Mouse (Mus musculus) G1E (cell line): ENCODE data around the gene Laptm4a. TPM values are rescaled to one million over a fixed set of nuclear protein-coding genes. Genes with fewer than 3 reads are reported as not detected.
"Not testable (repeated sequence)": the region's sequence is repeated elsewhere in the genome, so short reads cannot be mapped to it uniquely, and the experiment has no call there.

Experiments
- ATAC-seq: 2 replicates; pipeline ENCODE4 v1.8.0; 2016; ENCODE audit warnings: mild to moderate bottlenecking; ENCODE audit not compliant: insufficient number of reproducible peaks, poor library complexity, low FRiP score, severe bottlenecking; ENCODE audit errors: extremely low read depth
- DNase-seq: peaks from one replicate; pipeline ENCODE4 v3.0.0; 2012; ENCODE audit warnings: low spot score
- H3K27me3 ChIP-seq: 2 replicates; pipeline ENCODE4 v1.6.1; 2012; ENCODE audit warnings: mild to moderate bottlenecking, low read length, inconsistent platforms; ENCODE audit not compliant: insufficient read depth
- H3K36me3 ChIP-seq: replicated peaks from 2 replicates; pipeline ENCODE3; 2012; ENCODE audit warnings: mild to moderate bottlenecking, inconsistent platforms
- H3K4me1 ChIP-seq: 2 replicates; pipeline ENCODE4 v1.6.1; 2012; ENCODE audit warnings: low read depth, low read length, inconsistent platforms, mixed read lengths; ENCODE audit not compliant: insufficient read depth
- H3K4me3 ChIP-seq: 2 replicates; pipeline ENCODE4 v1.5.1; 2012; ENCODE audit warnings: low read depth, mild to moderate bottlenecking, inconsistent platforms, low read length, moderate library complexity, mixed read lengths
- H3K9me3 ChIP-seq: replicated peaks from 2 replicates; pipeline ENCODE4 v1.6.1; 2012; ENCODE audit warnings: inconsistent platforms
- CTCF ChIP-seq: IDR thresholded peaks from 2 replicates; pipeline ENCODE4 v1.5.1; 2012; ENCODE audit warnings: low read depth, low read length, inconsistent platforms, mixed read lengths
- GATA1 ChIP-seq: IDR thresholded peaks from 2 replicates; pipeline ENCODE4 v1.6.1; 2012; ENCODE audit warnings: borderline replicate concordance, low read length, inconsistent platforms, mixed read lengths
- GATA2 ChIP-seq: IDR thresholded peaks from 2 replicates; pipeline ENCODE4 v1.6.1; 2012; ENCODE audit warnings: low read depth, low read length, inconsistent platforms, borderline replicate concordance
- POLR2AphosphoS5 ChIP-seq: IDR thresholded peaks from 2 replicates; pipeline ENCODE4 v1.6.1; 2012; ENCODE audit warnings: low read depth, low read length, inconsistent platforms; ENCODE audit not compliant: insufficient replicate concordance
- TAL1 ChIP-seq: conservative IDR thresholded peaks from 2 replicates; pipeline ENCODE4 v1.6.1; 2012; ENCODE audit warnings: low read depth, low read length, inconsistent platforms, mixed read lengths
- polyA plus RNA-seq: library from polyadenylated mRNA; stranded (reverse); fragments of >175 nt; gene quantifications from 2 replicates; pipeline ENCODE4 v1.2.3, GENCODE M21; 2012
- total RNA-seq, 2 experiments: library from RNA; stranded (forward) in 1 of 2; stranded (reverse) in 1 of 2; fragments of 200-1000 nt in 1 of 2; fragments of >200 nt in 1 of 2; fragmentation: Nextera tagmentation in 1 of 2; gene quantifications; 2 replicates each; pipeline ENCODE4 v1.2.3; 2014 to 2017

Gene Laptm4a
- total and polyA plus RNA-seq, 3 experiments = 9.5 to 88.3 (median 78.1) TPM

- Histone ChIP-seq H3K9me3 (no peaks in the 10 kb centered on the region), H3K4me1 (peaks cover 8% of the 10 kb centered on the region; the same call in 1 of the 2 replicates), H3K4me3 (no peak overlapping the region), H3K27me3 (no peaks in the 10 kb centered on the region), H3K36me3 (peaks cover 81% of the 10 kb centered on the region)
- ATAC-seq (no peak), DNase-seq (no peak)
- TF ChIP-seq POLR2AphosphoS5 = no peak
- no peak for TF ChIP-seq CTCF
- TF ChIP-seq GATA1 = no peak
- no peak for TF ChIP-seq TAL1
These were observed 13.9 kb downstream of the Laptm4a start for GRCm38 (mm10) chr12:8935349-8935748.

- not testable (repeated sequence) for DNase-seq, ATAC-seq, H3K4me3 ChIP-seq, H3K9me3 ChIP-seq, H3K4me1 ChIP-seq, H3K27me3 ChIP-seq
- peaks cover 75% of the 10 kb centered on the region for H3K36me3 ChIP-seq
These were observed 14.7 kb downstream of the Laptm4a start for GRCm38 (mm10) chr12:8936210-8936609.

- DNase-seq = no peak
- Histone ChIP-seq H3K4me3 (no peak overlapping the region), H3K36me3 (peaks cover 53% of the 10 kb centered on the region), H3K4me1 (peaks cover 11% of the 10 kb centered on the region), H3K27me3 (no peaks in the 10 kb centered on the region), H3K9me3 (no peaks in the 10 kb centered on the region)
- ATAC-seq = no peak
- no peak for TF ChIP-seq POLR2AphosphoS5
- no peak for TF ChIP-seq GATA1
- no peak for TF ChIP-seq CTCF
- TF ChIP-seq TAL1 = no peak
- no peak for TF ChIP-seq GATA2
These were observed 18.0 kb downstream of the Laptm4a start for GRCm38 (mm10) chr12:8939490-8939889.

- ATAC-seq (no peak), DNase-seq (no peak)
- H3K27me3 ChIP-seq = no peaks in the 10 kb centered on the region
- H3K9me3 ChIP-seq = no peaks in the 10 kb centered on the region
- H3K36me3 ChIP-seq = peaks cover 45% of the 10 kb centered on the region
- TF ChIP-seq GATA1 = no peak
- no peak for TF ChIP-seq POLR2AphosphoS5
- no peak for TF ChIP-seq CTCF
- TF ChIP-seq GATA2 = no peak
- TF ChIP-seq TAL1 = no peak
- no peak overlapping the region for H3K4me3 ChIP-seq
- peaks cover 11% of the 10 kb centered on the region for H3K4me1 ChIP-seq
These were observed 18.8 kb downstream of the Laptm4a start for GRCm38 (mm10) chr12:8940011-8941005.

GRCm38 (mm10) chr12:8941131-8941615, 19.7 kb downstream of the Laptm4a start:
- H3K27me3 ChIP-seq = 0 out of 2 replicates have a peak, but pooled peaks cover 2% of the 10 kb centered on the region
- DNase-seq (no peak), ATAC-seq (no peak)
- peaks cover 36% of the 10 kb centered on the region for H3K36me3 ChIP-seq
- no peaks in the 10 kb centered on the region for H3K9me3 ChIP-seq
- peaks cover 11% of the 10 kb centered on the region for H3K4me1 ChIP-seq
- H3K4me3 ChIP-seq = no peak overlapping the region
- TF ChIP-seq TAL1 = no peak
- TF ChIP-seq CTCF = no peak
- TF ChIP-seq POLR2AphosphoS5 = no peak
- TF ChIP-seq GATA1 = no peak
- no peak for TF ChIP-seq GATA2

GRCm38 (mm10) chr12:8941699-8942392, 20.4 kb downstream of the Laptm4a start:
- ATAC-seq = peak; percentile 57

More at GRCm38 (mm10) chr12:8941699-8942392, 20.4 kb downstream of the Laptm4a start:
- peaks cover 30% of the 10 kb centered on the region for H3K36me3 ChIP-seq
- 0 out of 2 replicates have a peak, but pooled peaks cover 2% of the 10 kb centered on the region for H3K27me3 ChIP-seq
- no peak for DNase-seq
- TF ChIP-seq TAL1 (no peak), POLR2AphosphoS5 (no peak), CTCF (no peak), GATA2 (no peak), GATA1 (no peak)
- peaks cover 11% of the 10 kb centered on the region for H3K4me1 ChIP-seq
- no peak overlapping the region for H3K4me3 ChIP-seq
- no peaks in the 10 kb centered on the region for H3K9me3 ChIP-seq
